Mouse (Mus musculus) layer of hippocampus, postnatal 36 days (tissue): ENCODE measurements at regions not wholly inside any gene's neighbourhood (a gene's known extent, or its start where the extent isn't known, plus 50 kb on each side); places are given as distances from the start of the nearest gene placed in this dataset.
"Not testable (repeated sequence)": the region's sequence is repeated elsewhere in the genome, so short reads cannot be mapped to it uniquely, and the experiment has no call there.

Experiments used
- DNase-seq, 2 experiments: peaks; one replicate each; pipeline ENCODE4 v3.0.0; 2022

DNA sequence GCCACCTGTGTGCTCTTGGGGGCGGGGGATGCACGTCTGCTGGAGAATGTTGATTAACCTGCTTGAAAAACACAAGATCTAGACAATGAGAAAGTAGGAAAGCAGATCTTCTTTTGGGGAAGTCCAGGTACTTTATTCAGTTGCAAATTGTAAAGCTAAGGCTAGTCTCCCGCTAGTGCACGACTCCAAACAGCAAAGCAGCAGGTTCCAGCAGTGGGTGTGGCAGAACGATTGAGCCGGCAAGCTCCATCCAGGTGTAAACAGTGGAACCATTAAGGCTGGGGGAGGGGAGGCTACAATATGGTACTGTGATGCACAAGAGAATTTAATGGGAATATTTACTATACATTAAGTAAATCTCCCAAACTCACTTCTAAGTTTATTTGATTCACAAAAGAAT lies 448.6 kb upstream of the Cobl start:
- DNase-seq = not testable (repeated sequence)

DNA sequence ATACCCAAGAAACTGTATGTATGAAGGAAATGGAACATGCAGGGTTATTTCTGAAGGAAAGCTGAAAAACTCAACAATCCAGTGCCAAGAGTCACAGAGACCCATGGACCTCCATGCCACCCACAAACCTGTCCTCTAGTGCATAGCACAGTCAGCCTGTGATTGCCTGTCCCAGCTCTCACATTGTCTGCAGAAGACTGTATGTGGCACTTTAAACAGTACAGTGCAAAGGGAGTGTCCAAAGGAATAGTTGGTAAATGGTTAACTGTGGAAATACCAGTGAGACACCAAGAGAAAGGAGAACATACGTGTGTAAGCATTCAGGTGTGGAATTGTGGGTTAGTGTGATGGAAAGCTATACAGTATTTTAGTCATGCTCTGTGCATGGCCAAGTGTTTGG lies 409.0 kb upstream of the Cobl start:
- no peak for DNase-seq

DNA sequence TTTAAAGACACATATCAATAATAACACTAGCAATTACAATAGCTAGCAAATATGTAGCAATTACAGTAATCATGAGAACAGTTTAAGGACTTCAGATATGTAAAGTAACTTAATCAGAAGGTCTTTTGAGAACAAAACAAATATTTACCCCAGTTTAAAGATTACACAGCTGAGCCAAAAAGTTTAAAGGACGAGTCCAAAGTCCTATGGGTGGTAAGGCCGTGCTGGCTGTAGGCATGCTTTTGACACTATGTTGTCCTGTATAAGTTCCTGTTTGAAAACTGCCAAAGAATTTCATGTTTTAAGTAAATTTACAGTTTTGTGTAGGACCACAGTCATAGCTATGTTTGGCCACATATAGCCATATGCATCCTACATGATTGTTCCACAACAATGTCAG lies 408.0 kb upstream of the Cobl start:
- DNase-seq = no peak

DNA sequence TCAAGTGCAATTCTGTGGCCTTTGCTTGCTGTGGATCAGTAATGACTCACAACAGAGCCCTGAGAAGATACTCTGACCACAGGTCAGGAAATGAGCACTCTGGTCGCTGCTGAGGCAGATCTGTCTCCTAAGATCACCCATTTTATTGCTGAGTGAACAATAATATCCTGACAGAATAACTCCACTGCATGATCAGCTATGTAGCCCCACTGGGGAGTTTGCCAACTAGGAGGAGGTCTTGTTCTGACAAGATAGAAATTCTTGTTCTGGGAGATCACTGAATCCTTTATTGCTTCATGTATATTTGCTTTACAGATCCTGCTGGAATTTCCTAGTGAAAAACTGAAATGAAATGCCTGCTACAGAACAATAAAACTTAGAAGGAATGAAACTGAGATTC lies 407.6 kb upstream of the Cobl start:
- DNase-seq = no peak

DNA sequence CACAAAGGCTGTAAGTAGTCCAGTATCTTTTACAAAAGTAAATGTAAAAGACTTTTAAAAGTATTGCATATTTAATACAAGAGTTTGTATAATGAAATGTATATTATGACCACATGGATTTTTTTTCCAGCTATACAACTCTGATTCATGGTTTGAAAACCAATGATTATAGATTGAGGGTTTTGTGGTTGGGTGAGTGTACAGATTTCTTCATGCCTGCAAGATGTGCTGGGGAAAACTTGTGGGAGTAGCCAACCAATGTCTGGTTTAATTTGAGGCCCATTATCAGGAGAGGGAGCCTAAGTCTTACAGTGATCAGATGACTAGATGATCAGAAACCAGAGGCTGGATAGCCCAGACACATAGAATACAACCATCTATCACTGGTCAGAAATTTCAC lies 402.8 kb upstream of the Cobl start:
- DNase-seq = no peak

DNA sequence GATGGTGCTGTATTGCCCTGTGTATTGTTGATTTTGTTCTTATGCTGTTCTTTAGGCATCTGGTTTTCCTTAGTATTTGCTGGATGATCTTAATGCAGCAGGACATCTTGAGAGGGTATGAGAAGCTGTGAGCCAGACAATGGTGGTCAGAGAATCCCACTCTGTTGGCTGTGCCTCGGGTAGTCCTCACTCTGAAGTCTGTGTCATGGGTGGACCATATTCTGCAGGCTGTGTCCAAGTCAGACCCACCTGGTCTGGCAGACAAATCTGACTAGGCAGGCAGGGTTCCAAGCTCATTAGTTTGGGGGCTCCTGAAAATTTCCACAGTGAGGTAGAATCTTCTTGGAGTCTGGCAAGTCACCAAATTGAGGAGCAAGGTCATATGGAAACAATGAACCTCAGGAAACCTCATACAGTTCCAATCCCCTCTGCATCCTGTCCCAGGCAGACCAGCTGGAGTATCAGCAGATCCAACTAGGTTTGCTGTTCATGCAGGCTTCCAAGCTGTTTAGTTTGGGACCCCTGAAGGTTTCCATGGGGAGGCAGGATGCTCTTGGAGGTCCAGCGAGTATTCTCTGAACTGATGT lies 400.4 kb upstream of the Cobl start:
- DNase-seq = no peak

DNA sequence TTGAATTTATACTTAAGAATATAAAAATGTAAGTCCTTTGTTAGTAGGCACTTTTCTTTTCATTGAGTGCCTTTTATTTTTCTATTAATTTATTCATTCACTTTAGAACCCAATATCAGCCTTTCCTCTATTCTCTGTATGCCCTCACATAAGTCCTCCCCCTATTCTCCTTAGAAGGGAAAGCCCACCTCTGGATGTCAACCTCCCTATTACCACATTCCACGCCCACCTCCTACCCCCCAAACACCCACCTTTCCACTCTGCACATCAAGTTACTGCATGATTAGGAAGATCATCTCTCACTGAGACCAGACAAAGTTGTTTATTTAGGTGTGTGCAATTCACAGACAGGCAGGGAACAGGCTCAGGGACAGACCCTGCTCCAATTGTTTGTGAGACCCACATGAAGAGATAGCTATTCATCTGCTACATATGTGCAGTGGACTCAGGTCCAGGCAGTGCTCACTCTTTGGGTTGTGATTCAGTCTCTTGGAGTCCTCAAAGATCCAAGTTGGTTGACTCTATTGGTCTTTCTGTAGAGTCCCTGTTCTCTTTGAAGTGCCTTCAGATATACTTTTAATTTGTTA lies 394.7 kb upstream of the Cobl start:
- DNase-seq = no peak

DNA sequence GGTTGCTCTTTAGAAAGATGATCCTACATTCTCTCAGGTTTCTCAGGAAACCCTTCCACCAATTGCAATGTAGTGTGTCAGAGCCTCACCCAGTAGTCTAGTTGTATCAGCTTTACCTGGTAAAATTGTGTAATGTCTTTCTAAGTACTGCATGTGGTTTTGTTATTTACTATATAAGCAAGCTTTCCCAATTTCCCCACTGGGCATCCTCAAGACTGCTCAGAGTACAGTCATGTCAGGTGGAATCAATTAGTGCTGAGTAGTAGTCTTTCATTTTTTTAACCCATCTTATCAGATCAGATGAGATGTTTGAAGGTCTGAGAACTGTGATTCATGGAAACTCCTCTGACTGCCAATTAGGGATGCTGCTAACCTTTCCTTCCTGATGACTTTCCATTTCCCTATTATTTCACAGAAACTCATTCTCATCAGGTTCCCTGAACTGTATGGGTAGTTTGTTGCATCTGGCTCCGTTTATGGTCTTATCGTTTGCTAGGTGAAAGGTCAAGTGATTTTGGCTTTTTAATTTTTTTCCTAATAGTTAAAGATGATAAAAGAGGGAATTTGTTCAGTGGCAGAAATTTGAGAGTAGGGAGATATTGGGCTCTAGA lies 393.6 kb upstream of the Cobl start:
- DNase-seq = no peak

DNA sequence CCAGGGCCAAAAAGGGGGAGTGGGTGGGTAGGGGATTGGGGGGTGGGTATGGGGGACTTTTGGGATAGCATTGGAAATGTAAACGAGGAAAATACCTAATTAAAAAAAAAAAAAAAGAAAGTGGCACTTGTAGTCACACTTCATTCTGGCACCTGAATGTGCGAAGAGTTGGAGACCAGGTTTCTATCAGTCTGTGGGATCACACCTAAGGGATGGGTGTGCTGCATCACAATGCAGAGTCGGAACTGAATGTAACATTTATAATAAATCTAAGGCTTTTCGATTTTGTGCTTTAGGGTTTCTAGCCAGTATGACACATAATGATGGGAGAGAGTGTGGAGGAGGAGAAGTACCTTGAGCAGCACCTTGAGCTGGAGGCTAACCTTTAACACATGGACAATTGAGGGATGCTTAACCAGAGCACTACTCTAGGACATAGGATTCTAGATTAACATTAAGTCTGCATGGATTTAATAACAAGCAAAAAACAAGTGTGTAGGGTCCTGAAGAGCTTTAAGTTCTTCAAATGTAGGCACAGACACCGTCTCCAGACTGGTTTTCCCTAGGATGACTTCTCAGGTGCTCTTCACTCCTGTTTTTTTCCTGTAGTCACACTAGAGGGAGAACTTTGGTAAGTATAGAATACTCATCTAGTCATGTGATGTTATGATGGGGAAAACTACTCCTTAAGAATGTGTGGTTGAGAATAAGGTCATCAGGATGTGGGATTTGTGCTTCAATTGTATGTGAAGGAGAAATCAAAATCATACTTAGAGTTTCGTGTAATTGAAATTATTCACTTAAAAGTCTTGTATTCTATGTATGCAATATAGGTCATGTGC lies 392.8 kb upstream of the Cobl start:
- no peak for DNase-seq

DNA sequence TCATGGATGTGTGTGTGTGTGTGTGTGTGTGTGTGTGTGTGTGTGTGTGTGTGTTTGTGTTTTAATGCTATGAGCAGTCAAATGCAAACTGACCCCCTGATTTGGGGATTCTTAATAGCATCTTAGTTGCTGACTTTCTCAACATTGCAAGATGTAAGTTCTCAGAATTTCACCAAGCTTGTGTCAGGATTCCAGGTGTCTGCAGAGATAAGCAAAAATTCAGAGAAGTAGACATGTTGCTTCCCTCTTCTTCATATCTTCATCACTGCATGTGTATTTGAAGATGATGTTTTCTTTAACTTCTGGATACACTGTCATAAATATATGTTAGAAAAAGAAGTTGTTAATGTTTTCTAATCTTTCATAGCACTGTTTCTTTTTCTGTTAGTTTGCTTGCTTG lies 383.0 kb upstream of the Cobl start:
- no peak for DNase-seq

DNA sequence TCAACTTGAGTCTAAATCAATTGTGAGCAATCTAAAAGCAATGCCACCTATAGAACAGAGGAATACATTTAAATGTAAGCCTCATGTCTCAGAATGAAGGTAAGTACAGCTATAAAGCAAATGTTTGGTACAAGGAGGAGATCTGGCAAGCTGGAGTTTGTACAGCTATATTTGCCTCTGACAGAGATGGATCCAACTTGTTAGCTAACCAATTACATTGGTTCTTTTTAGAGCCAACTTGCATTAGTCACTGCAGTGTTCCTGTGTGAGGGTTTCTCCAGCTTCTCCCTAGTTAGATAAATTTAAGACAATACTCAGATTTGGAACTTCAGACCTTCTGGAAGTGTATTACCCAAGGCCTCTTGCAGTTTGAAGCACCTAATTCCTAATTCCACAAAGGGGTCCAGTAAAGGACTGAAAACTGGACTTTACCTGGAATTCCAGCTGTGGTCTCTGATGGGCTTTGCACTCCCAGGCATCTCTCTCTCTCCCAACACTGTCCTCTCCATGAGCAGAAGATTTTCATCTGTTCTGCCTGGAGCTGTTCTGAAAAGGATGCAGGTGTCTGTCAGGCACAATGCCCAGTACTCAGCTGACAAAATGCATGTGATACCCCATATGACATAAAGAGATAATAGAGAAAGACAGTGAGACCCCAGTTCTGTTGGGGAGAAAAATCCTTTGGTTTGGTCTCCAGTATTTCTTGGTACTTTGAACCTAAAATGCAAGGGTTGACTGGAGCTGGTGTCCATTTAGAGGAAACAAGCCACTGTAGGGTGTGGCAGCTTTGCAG lies 379.1 kb upstream of the Cobl start:
- DNase-seq = no peak

DNA sequence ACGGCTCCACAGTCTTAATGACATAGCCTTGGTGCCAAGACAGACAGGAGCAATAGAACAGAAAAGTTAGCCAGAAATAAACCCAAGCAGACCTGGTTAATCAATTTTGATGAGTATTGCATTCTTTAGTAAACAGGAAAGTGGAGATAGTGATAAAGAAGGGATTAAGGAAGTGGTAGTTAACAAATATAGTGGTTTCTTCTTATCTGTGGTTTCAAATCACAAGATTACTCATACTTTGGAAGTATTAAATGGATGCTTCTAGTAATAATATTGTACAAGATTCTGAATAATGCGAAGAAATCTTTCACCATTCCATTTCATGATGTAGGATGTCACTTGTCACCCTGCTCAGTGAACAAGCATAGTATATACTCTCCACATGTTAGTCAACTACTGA lies 376.6 kb upstream of the Cobl start:
- DNase-seq = no peak

DNA sequence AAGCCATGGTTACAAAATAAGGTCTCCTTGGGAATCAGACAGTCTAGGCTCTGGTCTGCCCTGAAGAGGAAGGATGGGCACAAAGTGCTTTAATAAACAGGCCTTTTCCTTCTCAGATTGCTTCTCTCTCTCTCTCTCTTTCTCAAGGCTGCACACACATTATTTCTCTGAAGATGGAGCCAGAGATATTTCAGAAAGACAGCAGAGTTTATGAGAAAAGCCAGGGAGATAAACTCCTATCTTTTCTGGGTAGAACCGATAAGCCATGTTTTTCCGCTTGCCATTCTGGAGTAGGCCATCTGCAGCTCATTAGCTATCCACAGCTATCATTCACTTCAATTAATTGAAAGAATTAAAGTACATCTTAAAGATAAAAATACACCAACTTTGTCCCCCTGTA lies 373.2 kb upstream of the Cobl start:
- no peak for DNase-seq

DNA sequence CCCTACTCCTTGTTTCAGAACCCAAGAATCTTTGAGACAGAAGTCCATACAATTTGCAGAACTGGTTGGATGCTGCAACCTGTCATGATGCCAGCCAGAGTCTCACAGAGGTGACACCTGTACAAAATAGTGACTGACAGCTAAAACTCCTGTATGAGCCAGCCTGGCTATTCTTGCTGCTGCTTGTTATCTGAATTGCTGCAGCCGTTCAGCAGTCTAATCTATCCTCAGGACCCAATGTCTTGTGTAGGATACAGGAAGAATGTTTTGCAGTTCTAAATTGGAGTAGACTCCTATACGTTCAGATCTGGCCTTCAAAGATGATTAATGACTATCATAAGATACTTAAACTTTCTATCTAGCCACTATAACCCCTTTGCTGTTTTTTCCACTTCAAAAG lies 372.6 kb upstream of the Cobl start:
- DNase-seq = no peak

DNA sequence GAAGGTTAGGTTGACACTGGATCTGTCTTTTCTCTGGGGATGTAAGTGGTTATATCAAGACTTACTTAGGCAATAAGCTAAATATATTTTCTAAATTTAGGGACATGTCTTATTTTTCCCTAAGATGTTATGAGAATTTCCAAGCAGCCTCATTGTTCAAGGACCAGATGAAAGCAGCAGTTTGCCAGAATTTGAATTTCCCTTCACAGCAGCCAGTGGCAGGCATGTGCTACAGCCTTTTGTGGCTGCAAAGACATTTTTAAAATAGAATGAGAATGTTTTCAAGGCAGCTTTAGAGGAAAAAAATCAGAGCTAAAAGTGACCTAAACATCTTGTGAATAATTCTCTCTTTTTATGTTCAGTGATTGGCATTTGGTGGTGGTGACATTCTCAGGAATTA lies 371.6 kb upstream of the Cobl start:
- no peak for DNase-seq

DNA sequence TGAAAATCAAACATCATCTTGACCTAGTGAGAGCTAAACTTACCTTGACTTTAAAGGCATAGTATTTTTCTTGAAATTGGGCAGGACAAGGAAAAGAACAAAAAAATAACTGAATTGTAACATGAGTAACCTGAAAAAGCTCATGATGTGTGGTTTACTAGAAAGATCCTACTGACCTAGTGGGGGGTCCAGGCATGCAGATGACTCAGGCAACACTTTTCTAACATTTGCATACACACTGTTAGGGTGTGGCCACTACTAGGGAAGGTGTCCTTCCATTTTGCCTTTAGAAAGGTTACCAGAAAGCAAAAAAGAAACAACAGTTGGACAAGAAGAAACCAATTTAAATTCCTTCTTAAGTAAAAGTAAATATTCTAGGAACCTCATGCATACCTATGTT lies 347.3 kb upstream of the Cobl start:
- DNase-seq = no peak

DNA sequence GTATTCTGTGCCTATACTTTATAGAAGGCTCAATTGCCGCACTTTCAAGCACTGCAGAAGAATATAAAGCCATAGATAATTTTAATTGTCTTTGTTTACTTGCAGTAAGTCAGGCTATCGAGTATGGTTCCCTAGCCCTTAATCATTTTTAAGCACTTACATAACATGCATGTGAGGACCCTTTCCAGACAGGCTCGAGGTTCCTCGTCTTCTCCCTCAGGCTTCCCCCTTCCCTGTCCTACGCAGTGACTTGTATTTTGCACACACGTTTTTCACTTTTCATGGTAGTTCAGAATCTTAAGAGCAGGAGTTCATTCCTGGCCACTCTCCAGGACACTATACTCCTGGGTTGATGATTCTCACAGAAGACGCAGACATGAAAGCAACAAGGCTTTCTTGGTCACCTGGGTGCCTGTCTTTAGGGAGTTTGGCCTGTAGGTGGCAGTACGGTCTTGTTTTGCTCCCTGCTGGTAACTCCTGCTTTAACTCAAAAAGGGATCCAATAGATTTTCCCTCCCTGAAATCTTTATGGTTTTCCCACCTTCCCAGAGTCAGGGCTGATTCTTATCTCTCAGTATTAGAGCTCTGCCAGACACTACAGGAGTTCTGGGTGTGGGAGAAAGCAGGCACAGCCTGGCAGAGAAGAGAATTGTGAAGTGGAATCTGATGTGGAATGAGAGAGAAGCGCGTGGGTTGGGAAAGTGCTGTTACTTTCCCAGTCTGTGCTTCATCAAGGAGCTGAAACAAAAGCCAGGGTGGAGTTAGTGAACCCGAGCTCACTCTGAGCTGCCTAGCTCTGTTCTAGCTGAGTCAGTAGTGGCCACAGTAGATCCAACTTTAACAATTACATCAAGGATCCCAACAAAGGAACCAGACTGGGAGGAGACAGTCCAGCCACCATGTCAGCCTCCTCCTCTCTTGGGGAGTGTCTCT lies 346.5 kb upstream of the Cobl start:
- DNase-seq = peak; percentile 63 to 64
